Mouse (Mus musculus): ENCODE results near the gene Ltb4r2. TPM values are rescaled to one million over a fixed set of nuclear protein-coding genes. Genes with fewer than 3 reads are reported as not detected.

Ltb4r2 gene
- polyA plus RNA-seq, 1 experiment from 2014 or later: 0.36 TPM

DNA sequence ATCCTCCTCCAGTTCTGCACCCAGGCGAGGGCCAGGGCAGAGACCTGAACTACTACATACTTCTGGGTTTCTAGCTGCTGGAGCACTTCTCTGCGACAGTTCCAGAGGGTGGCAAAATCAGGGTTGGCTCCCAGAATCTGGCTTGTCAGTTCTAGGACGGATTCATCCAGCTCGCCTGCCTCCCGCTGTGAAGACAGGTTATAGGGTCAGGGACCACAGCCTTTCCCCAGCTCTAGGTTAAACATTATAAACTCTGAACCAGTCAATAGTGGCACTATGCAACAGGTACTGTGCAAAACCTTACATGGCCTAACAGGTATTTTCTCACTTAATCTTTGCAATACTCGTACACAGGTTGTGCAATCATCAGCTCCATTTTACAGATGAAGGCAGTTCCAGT lies 40.2 kb upstream of the Ltb4r2 start:
- peaks cover 12% of the 10 kb centered on the region; the same call in 1 of the 2 replicates for H3K4me1 ChIP-seq (replicated peaks; ENCODE audit: control insufficient read depth, insufficient read depth, low read length)
- DNase-seq (ENCODE audit: low spot score): no peak
- no peak for ATAC-seq (ENCODE audit: low FRiP score)
- peaks cover 37% of the 10 kb centered on the region for H3K36me3 ChIP-seq (replicated peaks; ENCODE audit: control insufficient read depth, insufficient read depth)
- peak overlapping the region; percentile 69 for H3K4me2 ChIP-seq (replicated peaks)
- no peaks in the 10 kb centered on the region for H3K9me3 ChIP-seq (ENCODE audit: control insufficient read depth, low read length)
- 0 out of 2 replicates have a peak overlapping the region, but pooled peaks have one; percentile 90 for H3K27ac ChIP-seq
- peak overlapping the region; percentile 73 for H3K9ac ChIP-seq
- H3K4me3 ChIP-seq (replicated peaks; ENCODE audit: low read length): peak overlapping the region; percentile 66
- no peaks in the 10 kb centered on the region for H3K27me3 ChIP-seq (ENCODE audit: control insufficient read depth, insufficient read depth, low read length)
- 73% methylated on average over 6 of the region's 6 CpGs for WGBS

- peaks cover 30% of the 10 kb centered on the region for H3K36me3 ChIP-seq (replicated peaks; ENCODE audit: control insufficient read depth, insufficient read depth)
- H3K27me3 ChIP-seq (ENCODE audit: control insufficient read depth, insufficient read depth, low read length): no peaks in the 10 kb centered on the region
- H3K27ac ChIP-seq: peak within 1 kb of the TSS; percentile 90
- H3K4me1 ChIP-seq (replicated peaks; ENCODE audit: control insufficient read depth, insufficient read depth, low read length): peaks cover 12% of the 10 kb centered on the region; the same call in 1 of the 2 replicates
- H3K9me3 ChIP-seq (ENCODE audit: control insufficient read depth, low read length): no peaks in the 10 kb centered on the region
- WGBS: under 1% methylated on average over 49 of the region's 50 CpGs
- H3K4me2 ChIP-seq (replicated peaks): peak within 1 kb of the TSS; percentile 69
- ATAC-seq (ENCODE audit: low FRiP score) (peak; percentile 97), DNase-seq (ENCODE audit: low spot score) (peak; percentile 94)
- peak within 1 kb of the TSS; percentile 66 for H3K4me3 ChIP-seq (replicated peaks; ENCODE audit: low read length)
- peak within 1 kb of the TSS; percentile 73 for H3K9ac ChIP-seq
Measured at GRCm38 (mm10) chr14:55721700-55722437, 39.4 kb upstream of the Ltb4r2 start, which contains the start of gene Rabggta. TSS of gene Rabggta (minus strand) at chr14:55722263.

DNA sequence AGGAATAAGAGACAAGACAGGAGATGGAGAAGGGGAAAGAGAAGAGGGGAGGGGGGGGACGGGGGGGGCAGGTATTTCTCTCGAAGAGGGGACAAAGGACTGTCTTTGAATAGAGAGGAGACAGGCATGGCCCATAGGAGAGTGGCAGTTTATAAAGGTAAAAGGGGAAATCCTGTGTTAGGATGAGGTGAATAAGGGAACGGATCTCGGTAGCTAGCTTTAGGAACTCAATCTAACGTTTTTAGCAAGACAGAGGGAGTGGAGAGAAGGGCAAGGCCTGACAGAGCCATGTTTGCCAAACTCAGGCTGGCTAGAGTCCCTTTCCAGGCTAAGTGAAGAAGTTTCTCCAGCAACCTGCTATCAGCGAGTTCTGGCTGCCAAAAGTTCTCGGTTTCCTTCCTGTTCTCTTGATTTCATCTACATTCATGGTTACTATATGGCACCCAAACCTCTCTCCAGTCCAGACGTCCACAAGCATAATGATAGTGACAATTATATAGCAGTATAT lies 38.7 kb upstream of the Ltb4r2 start:
- peaks cover 12% of the 10 kb centered on the region; the same call in 1 of the 2 replicates for H3K4me1 ChIP-seq (replicated peaks; ENCODE audit: control insufficient read depth, insufficient read depth, low read length)
- H3K4me3 ChIP-seq (replicated peaks; ENCODE audit: low read length): peak overlapping the region; percentile 66
- peaks cover 24% of the 10 kb centered on the region for H3K36me3 ChIP-seq (replicated peaks; ENCODE audit: control insufficient read depth, insufficient read depth)
- H3K27me3 ChIP-seq (ENCODE audit: control insufficient read depth, insufficient read depth, low read length): no peaks in the 10 kb centered on the region
- ATAC-seq (ENCODE audit: low FRiP score): no peak; the same call in 1 of the 2 replicates
- peak overlapping the region; percentile 90; the same call in 1 of the 2 replicates for H3K27ac ChIP-seq
- H3K9me3 ChIP-seq (ENCODE audit: control insufficient read depth, low read length): no peaks in the 10 kb centered on the region
- H3K9ac ChIP-seq: peak overlapping the region; percentile 73; the same call in 1 of the 2 replicates
- WGBS: 51% methylated on average over 8 of the region's 8 CpGs
- H3K4me2 ChIP-seq (replicated peaks): peak overlapping the region; percentile 69
- DNase-seq (ENCODE audit: low spot score): no peak

DNA sequence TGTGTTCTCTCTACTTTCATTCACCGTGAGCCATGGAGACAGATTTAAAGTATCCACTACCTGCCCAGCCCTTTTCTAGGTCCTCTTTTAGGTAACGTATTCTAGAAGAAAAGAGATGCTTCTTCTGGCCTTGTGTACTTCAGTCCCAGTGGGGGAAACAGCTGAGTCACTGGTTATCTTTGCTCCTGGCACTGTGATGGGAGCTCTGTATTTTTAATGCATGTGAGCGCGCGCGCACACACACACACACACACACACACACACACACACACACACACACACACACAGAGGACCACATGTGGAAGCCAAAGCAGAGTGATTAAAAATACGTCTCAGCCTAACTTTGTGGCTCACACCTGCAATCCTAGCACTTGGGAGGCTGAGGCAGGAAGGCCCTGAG lies 37.8 kb upstream of the Ltb4r2 start:
- Histone ChIP-seq H3K9me3 (ENCODE audit: control insufficient read depth, low read length) (no peaks in the 10 kb centered on the region), H3K4me3 (replicated peaks; ENCODE audit: low read length) (no peak overlapping the region), H3K36me3 (replicated peaks; ENCODE audit: control insufficient read depth, insufficient read depth) (peaks cover 15% of the 10 kb centered on the region), H3K4me2 (replicated peaks) (no peak overlapping the region), H3K4me1 (replicated peaks; ENCODE audit: control insufficient read depth, insufficient read depth, low read length) (peaks cover 12% of the 10 kb centered on the region; the same call in 1 of the 2 replicates), H3K27me3 (ENCODE audit: control insufficient read depth, insufficient read depth, low read length) (no peaks in the 10 kb centered on the region), H3K27ac (no peak overlapping the region), H3K9ac (no peak overlapping the region)
- DNase-seq (ENCODE audit: low spot score) (no peak), ATAC-seq (ENCODE audit: low FRiP score) (no peak)
- 95% methylated on average over 7 of the region's 7 CpGs for WGBS

DNA sequence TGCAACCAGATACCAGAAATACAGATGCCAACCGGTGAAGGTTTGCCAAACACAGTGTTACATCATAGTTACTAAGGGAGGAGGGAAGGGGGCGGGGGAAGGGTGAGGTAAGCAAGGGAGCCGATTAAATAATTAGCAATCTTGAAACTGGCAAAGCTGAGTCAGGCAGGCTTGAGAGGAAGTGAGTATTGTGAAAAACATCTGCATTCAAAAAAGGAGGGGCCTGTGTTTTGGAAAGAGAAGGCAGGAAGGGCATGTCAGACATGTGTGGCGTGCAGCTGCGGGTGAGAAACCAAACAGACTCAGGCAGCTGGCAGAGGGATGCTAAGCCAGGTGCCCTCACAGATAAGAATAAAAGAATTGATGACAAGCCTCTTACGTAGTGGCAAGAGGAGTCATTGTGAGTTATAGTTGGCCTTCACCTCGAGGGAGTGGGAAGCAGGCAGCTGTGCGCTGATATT lies 36.8 kb upstream of the Ltb4r2 start:
- Histone ChIP-seq H3K9me3 (ENCODE audit: control insufficient read depth, low read length) (no peaks in the 10 kb centered on the region), H3K27ac (no peak overlapping the region), H3K36me3 (replicated peaks; ENCODE audit: control insufficient read depth, insufficient read depth) (peaks cover 8% of the 10 kb centered on the region; the same call in 1 of the 2 replicates), H3K4me3 (replicated peaks; ENCODE audit: low read length) (no peak overlapping the region), H3K4me1 (replicated peaks; ENCODE audit: control insufficient read depth, insufficient read depth, low read length) (peaks cover 12% of the 10 kb centered on the region; the same call in 1 of the 2 replicates), H3K27me3 (ENCODE audit: control insufficient read depth, insufficient read depth, low read length) (no peaks in the 10 kb centered on the region), H3K9ac (no peak overlapping the region), H3K4me2 (replicated peaks) (no peak overlapping the region)
- 70% methylated on average over 8 of the region's 8 CpGs for WGBS
- DNase-seq (ENCODE audit: low spot score) (no peak), ATAC-seq (ENCODE audit: low FRiP score) (no peak)

GRCm38 (mm10) chr14:55726261-55726660 lies 35.0 kb upstream of the Ltb4r2 start:
- no peaks in the 10 kb centered on the region for H3K9me3 ChIP-seq (ENCODE audit: control insufficient read depth, low read length)
- H3K36me3 ChIP-seq (replicated peaks; ENCODE audit: control insufficient read depth, insufficient read depth): no peaks in the 10 kb centered on the region
- peaks cover 7% of the 10 kb centered on the region; the same call in 1 of the 2 replicates for H3K4me1 ChIP-seq (replicated peaks; ENCODE audit: control insufficient read depth, insufficient read depth, low read length)
- no peak overlapping the region for H3K4me2 ChIP-seq (replicated peaks)
- no peak overlapping the region for H3K4me3 ChIP-seq (replicated peaks; ENCODE audit: low read length)
- ATAC-seq (ENCODE audit: low FRiP score) (no peak), DNase-seq (ENCODE audit: low spot score) (no peak)
- no peaks in the 10 kb centered on the region for H3K27me3 ChIP-seq (ENCODE audit: control insufficient read depth, insufficient read depth, low read length)
- H3K9ac ChIP-seq: no peak overlapping the region
- no peak overlapping the region for H3K27ac ChIP-seq

DNA sequence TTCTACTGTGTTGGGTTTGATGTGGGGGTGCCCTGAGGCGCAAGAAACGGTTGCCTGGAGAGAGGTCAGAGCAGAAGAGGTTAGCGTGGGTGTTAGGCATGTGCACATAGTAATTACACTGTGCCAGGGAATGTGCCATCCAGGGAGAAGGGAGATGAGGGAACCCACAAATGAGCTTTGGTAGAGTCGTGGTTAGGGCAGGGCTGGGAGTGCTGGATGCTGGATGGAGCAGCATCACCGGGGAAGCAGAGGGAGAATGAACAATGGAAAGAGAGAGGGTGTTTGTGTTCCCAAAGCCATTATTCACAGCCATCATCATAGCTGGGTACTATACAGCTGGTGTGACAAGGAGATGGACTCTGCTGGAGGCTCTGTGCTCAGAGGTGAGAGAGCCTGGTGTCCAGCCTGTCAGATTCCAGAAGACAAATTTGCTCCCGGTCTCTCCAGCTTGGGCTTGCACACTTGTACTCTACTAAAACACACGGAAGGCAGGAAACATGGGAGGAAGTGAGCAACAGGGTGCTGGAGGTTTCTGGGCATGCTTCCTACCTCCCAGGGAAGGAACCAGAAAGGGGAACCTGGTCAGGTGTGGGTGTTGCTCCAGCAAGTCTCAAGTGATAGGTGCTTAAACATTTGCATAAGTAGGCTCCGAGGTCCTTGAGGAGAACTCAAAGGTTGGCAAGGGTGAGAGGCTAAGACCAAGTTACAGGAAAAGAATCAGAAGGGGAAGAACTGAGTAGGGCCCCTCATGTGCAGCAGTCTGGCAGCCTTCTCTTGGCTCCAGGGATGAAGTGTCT lies 33.1 kb upstream of the Ltb4r2 start:
- no peak for ATAC-seq (ENCODE audit: low FRiP score)
- DNase-seq (ENCODE audit: low spot score): no peak
- Histone ChIP-seq H3K9me3 (ENCODE audit: control insufficient read depth, low read length) (no peaks in the 10 kb centered on the region), H3K4me2 (replicated peaks) (no peak overlapping the region), H3K9ac (no peak overlapping the region), H3K27ac (no peak overlapping the region), H3K36me3 (replicated peaks; ENCODE audit: control insufficient read depth, insufficient read depth) (no peaks in the 10 kb centered on the region), H3K27me3 (ENCODE audit: control insufficient read depth, insufficient read depth, low read length) (no peaks in the 10 kb centered on the region), H3K4me1 (replicated peaks; ENCODE audit: control insufficient read depth, insufficient read depth, low read length) (no peaks in the 10 kb centered on the region), H3K4me3 (replicated peaks; ENCODE audit: low read length) (no peak overlapping the region)
- WGBS: 70% methylated on average over 8 of the region's 8 CpGs

- WGBS: 70% methylated on average over 7 of the region's 7 CpGs
- H3K27ac ChIP-seq: 0 out of 2 replicates have a peak overlapping the region, but pooled peaks have one; percentile 5
- H3K9me3 ChIP-seq (ENCODE audit: control insufficient read depth, low read length): no peaks in the 10 kb centered on the region
- no peak for ATAC-seq (ENCODE audit: low FRiP score)
- no peak overlapping the region for H3K4me3 ChIP-seq (replicated peaks; ENCODE audit: low read length)
- DNase-seq (ENCODE audit: low spot score): no peak
- no peak overlapping the region for H3K9ac ChIP-seq
- H3K4me1 ChIP-seq (replicated peaks; ENCODE audit: control insufficient read depth, insufficient read depth, low read length): no peaks in the 10 kb centered on the region
- no peaks in the 10 kb centered on the region for H3K27me3 ChIP-seq (ENCODE audit: control insufficient read depth, insufficient read depth, low read length)
- H3K36me3 ChIP-seq (replicated peaks; ENCODE audit: control insufficient read depth, insufficient read depth): no peaks in the 10 kb centered on the region
- no peak overlapping the region for H3K4me2 ChIP-seq (replicated peaks)
Measured at GRCm38 (mm10) chr14:55730116-55730515, 31.1 kb upstream of the Ltb4r2 start.

DNA sequence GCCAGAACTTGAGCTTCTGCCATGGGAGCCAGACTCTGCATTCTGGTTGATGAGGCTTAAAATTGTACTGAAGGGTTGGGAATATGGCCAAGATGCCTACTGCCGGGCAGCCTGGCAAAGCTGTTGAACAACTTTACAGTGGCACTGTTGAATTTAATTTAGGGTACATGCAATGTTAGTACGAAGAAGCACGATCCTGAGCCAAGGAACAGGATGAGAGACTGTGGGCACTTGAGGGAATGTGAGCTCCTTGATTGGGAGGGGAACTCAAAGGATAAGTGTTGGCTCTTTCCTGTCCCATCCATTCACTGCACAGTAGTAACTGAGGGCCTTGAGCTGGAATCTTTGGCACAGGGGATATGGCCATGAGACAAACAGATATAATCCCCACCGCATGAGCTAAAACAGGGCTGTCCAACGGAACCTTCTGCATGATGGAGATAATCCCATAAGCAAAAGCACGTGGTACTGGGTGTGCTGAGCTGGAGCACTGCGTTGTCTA lies 30.6 kb upstream of the Ltb4r2 start:
- Histone ChIP-seq H3K27ac (peak overlapping the region; percentile 20; the same call in 1 of the 2 replicates), H3K4me1 (replicated peaks; ENCODE audit: control insufficient read depth, insufficient read depth, low read length) (no peaks in the 10 kb centered on the region), H3K9ac (no peak overlapping the region), H3K36me3 (replicated peaks; ENCODE audit: control insufficient read depth, insufficient read depth) (no peaks in the 10 kb centered on the region), H3K27me3 (ENCODE audit: control insufficient read depth, insufficient read depth, low read length) (no peaks in the 10 kb centered on the region), H3K4me2 (replicated peaks) (no peak overlapping the region), H3K4me3 (replicated peaks; ENCODE audit: low read length) (no peak overlapping the region), H3K9me3 (ENCODE audit: control insufficient read depth, low read length) (no peaks in the 10 kb centered on the region)
- ATAC-seq (ENCODE audit: low FRiP score) (no peak), DNase-seq (ENCODE audit: low spot score) (peak; percentile 49)
- WGBS: 75% methylated on average over 7 of the region's 7 CpGs

Data from hindbrain, embryonic 14.5 days (tissue).